Mouse (Mus musculus) duodenum, adult 2 months (tissue): Measurements from ENCODE around the gene Gm2163. TPM values are rescaled to one million over a fixed set of nuclear protein-coding genes. Genes with fewer than 3 reads are reported as not detected.

Experiments
- polyA plus RNA-seq: library from polyadenylated mRNA; depleted of rRNA; stranded (reverse); fragments of >200 nt; gene quantifications from 2 replicates; pipeline ENCODE4 v1.2.3, GENCODE M21; 2012; ENCODE audit warnings: low replicate concordance; rRNA removed

Gm2163 gene
- not detected in 2 replicates for polyA plus RNA-seq

DNA sequence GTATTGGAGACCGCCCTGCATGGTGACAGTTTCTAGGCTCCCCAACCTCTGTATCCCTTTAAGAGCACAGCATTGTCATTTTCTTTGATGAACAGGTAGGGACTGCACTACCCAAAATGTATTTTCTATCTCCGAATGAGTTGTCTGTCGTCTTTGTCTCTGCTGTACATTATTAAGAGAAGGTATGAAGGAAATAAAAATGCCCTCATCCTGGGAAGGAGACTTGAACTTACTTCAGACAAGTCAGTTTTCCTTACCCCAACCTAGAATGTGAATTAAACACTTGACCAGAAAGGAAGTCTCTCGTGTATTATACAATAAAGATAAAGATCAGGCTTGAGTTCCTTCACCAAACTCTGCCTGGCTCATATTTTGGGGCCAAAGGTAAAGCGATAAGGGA lies at the start of gene Gm2163:
Gm2163 (plus strand) TSS at position 301 of the 400 bp plus-strand sequence.

DNA sequence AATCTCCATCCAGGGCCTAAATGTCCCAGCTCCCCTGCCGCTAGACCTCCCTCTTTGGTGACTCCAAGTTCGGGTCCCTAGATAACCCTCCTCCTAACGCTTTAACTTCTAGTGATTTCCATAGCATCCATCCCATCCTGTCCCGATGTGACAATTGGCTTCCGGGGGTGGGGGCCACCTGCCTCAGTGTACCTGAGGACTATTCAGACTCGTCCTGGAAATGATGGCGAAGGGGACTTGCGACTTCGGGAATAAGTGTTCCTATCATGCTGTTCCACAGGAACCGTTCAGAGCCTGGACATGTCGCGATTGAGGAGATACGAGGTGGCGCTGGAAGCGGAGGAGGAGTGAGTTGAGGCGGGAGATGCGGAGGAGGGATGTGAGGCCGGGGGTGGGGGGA lies 27.5 kb upstream of the Gm2163 start, which contains the start of gene Gm21586:
Gm21586 (plus strand) TSS at position 301 of the 400 bp plus-strand sequence.

DNA sequence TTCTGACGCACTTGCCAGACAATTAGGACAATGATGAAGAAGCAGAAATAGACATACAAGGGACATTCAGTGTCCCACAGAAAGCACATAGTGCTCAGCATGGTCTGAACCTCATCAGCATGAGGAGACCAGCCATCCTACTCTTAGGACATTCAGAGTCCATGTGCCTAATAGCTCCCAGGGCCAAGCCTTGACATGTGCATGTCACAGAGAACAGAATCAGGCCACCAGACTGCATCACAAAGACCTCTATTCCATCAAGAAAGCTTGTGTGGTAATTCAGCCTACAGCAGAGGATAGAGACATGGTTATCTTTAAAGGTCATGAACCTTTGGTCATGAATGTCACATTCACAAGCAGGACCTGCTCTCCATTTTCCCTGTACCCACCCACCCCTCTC lies 61.5 kb downstream of the Gm2163 start, which contains the start of gene Fam205a2:
Fam205a2 (minus strand) TSS at position 101 of the 400 bp plus-strand sequence.

DNA sequence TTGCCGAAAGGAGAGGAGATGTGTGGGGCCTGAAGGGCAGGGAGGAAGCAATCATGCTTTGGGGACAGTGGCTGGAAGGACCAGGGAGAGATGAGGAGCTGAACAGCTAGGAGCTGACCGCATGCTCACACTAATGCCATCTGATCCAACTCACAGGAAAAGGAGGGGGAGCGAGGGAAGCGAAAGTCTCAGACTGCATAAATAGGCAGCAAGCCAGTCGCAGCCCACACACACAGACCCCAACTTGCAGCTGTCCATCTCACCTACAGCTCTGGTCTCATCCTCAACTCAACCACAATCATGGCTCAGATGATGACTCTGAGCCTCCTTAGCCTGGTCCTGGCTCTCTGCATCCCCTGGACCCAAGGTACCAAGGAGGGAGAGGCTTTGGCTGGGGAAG lies 145.3 kb downstream of the Gm2163 start, which contains the start of gene Gm10591:
Gm10591 (plus strand) TSS at position 301 of the 400 bp plus-strand sequence.

DNA sequence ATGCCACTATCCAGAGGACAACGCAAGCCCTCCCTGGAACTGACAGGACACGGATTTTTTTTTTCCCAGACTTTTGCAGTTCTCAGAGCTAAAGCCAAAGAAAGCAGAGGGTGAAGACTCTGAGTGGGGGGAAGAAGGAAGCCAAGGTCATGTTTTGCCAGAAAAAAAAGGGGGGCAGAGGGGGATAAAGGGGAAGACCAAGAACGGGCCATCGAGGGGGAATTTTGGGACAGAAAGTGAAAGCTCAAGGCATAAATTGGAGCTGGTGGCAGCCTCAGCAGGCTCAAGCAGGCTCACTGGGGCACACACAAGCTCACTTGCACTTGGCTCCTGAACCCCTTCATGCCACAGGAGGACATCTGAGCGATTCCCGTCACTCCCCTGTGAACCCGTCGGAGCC lies 162.9 kb downstream of the Gm2163 start, which contains the start of gene Gm2564:
Gm2564 (plus strand) TSS at position 301 of the 400 bp plus-strand sequence.

Other genes with a start within 250 kb of the Gm2163 start
- not detected in 2 replicates for gene Gm10600, start 226.1 kb upstream of the Gm2163 start, polyA plus RNA-seq
- gene Ccl21b, start 211.0 kb upstream of the Gm2163 start, polyA plus RNA-seq, result 1.1 TPM in 1 of 2 replicates, not detected in the other
- gene Gm21953, start 172.5 kb upstream of the Gm2163 start, polyA plus RNA-seq, result not detected in 2 replicates
- not detected in 2 replicates for gene Fam205a3, start 148.4 kb upstream of the Gm2163 start, polyA plus RNA-seq
- gene Gm21586, start 27.4 kb upstream of the Gm2163 start, polyA plus RNA-seq, result not detected in 2 replicates
- not detected in 2 replicates for gene Fam205a2, start 61.4 kb downstream of the Gm2163 start, polyA plus RNA-seq
- 1.1 TPM in 1 of 2 replicates, not detected in the other for gene Gm10591, start 145.4 kb downstream of the Gm2163 start, polyA plus RNA-seq
- 0.41 and 1.3 TPM in 2 replicates for gene Gm2564, start 163.0 kb downstream of the Gm2163 start, polyA plus RNA-seq
- not detected in 2 replicates for gene Ccl27b, start 188.5 kb downstream of the Gm2163 start, polyA plus RNA-seq
- gene Il11ra2, start 195.1 kb downstream of the Gm2163 start, polyA plus RNA-seq, result not detected in 2 replicates